Mouse (Mus musculus) forebrain, embryonic 16.5 days (tissue): ENCODE data around the gene Arsg. TPM values are rescaled to one million over a fixed set of nuclear protein-coding genes. Genes with fewer than 3 reads are reported as not detected.

Experiments
- microRNA-seq: library from miRNA; unstranded; fragments of <30 nt; microRNA quantifications from one replicate; pipeline ENCODE4, GENCODE M21; 2017
- polyA plus RNA-seq: library from polyadenylated mRNA; unstranded; fragments of >200 nt; fragmentation: Nextera tagmentation; extraction: Ambion mirVana; gene quantifications from 2 replicates; pipeline ENCODE4 v1.2.1, GENCODE M21; 2015

Arsg gene
- polyA plus RNA-seq, 1 experiment from 2014 or later: 4.1 TPM

Small RNAs within 50 kb of the gene (microRNA-seq; reads per million reads assigned to microRNA genes)
- not detected for gene Gm25540

Other genes with a start within 250 kb of the Arsg start
- gene Rgs9, start 175.2 kb upstream of the Arsg start, polyA plus RNA-seq: 8.0 and 9.7 TPM in 2 replicates
- gene Gna13, start 110.5 kb upstream of the Arsg start, polyA plus RNA-seq: 16.1 and 17.1 TPM in 2 replicates
- not detected in 2 replicates for gene 9930022D16Rik, start 59.5 kb upstream of the Arsg start, polyA plus RNA-seq
- 70.5 and 74.0 TPM in 2 replicates for gene Amz2, start 47.4 kb upstream of the Arsg start, polyA plus RNA-seq
- gene Slc16a6, start 224 bp downstream of the Arsg start, polyA plus RNA-seq: 4.1 and 5.4 TPM in 2 replicates
- 14.0 and 14.4 TPM in 2 replicates for gene Wipi1, start 138.6 kb downstream of the Arsg start, polyA plus RNA-seq
- 521 and 535 TPM in 2 replicates for gene Prkar1a, start 176.0 kb downstream of the Arsg start, polyA plus RNA-seq
- 1.9 and 3.5 TPM in 2 replicates for gene Fam20a, start 248.9 kb downstream of the Arsg start, polyA plus RNA-seq